Mouse (Mus musculus) ovary, adult 10 weeks (tissue): ENCODE data around the gene Fbxl17. TPM values are rescaled to one million over a fixed set of nuclear protein-coding genes. Genes with fewer than 3 reads are reported as not detected.

Experiments used
- polyA plus RNA-seq: library from polyadenylated mRNA; stranded (reverse); fragments of 350-450 nt; fragmentation: Illumina TruSeq; extraction: RNeasy Lipid Tissue Mini Kit (QIAGEN cat#74804); gene quantifications from one replicate; pipeline ENCODE4 v1.2.3, GENCODE M21; 2014

Fbxl17 gene
- 61.0 TPM for polyA plus RNA-seq

DNA sequence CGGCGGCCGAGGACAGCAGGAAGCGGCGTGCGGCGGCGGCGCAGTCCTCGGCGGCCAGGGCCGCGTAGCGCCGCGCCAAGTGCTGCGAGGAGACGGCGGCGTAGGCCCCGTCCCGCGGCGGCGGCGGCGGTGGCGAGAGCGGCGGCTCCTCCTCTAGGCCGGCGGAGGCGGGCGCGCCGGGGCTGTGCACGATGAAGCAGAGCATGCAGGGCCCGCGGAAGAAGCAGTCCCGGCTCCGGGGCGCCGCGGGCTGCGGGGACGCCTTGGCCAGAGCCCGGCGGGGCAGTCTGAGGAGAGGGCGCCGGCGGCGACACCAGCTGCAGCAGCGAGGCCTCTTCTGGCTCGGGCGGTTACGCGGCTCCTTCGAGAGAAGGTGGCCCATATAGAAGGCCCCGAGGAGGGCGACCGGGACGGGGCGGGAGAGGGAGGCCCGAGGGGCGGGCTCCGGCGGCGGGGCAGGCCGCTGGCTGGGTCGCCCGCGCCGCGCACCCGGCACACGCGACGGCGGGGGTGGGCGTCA is at the start of gene Fbxl17:
Fbxl17 (minus strand) TSS at position 382 of the 520 bp plus-strand sequence.

